Mouse (Mus musculus): Measurements from ENCODE around the gene Nemp1. TPM values are rescaled to one million over a fixed set of nuclear protein-coding genes. Genes with fewer than 3 reads are reported as not detected.
A peak's percentile ranks its signal among the peaks of the same experiment; 100 is the strongest.

The Nemp1 gene
- polyA plus RNA-seq, 1 experiment from 2014 or later = 8.3 TPM

- H3K4me2 ChIP-seq (ENCODE audit: low read depth, low read length) = peak overlapping the region; percentile 75
- peaks cover 48% of the 10 kb centered on the region for H3K4me1 ChIP-seq (ENCODE audit: control insufficient read depth, insufficient read depth, low read length)
- H3K27ac ChIP-seq (ENCODE audit: low read length) = peak overlapping the region; percentile 89
- peak overlapping the region; percentile 68 for H3K9ac ChIP-seq (ENCODE audit: low read length)
- no peaks in the 10 kb centered on the region for H3K27me3 ChIP-seq (ENCODE audit: control insufficient read depth, insufficient read depth, low read length)
- no peak for ATAC-seq (replicated peaks; ENCODE audit: extremely low read depth, insufficient read depth, low FRiP score)
- no peaks in the 10 kb centered on the region for H3K9me3 ChIP-seq (replicated peaks; ENCODE audit: control insufficient read depth, low read length)
- peak overlapping the region; percentile 44 for H3K4me3 ChIP-seq (ENCODE audit: low read length)
- 25% methylated on average over 14 of the region's 14 CpGs for WGBS
- peaks cover 18% of the 10 kb centered on the region for H3K36me3 ChIP-seq (ENCODE audit: control insufficient read depth, insufficient read depth)
Measured at GRCm38 (mm10) chr10:127661291-127661914, 5.3 kb upstream of the Nemp1 start.

DNA sequence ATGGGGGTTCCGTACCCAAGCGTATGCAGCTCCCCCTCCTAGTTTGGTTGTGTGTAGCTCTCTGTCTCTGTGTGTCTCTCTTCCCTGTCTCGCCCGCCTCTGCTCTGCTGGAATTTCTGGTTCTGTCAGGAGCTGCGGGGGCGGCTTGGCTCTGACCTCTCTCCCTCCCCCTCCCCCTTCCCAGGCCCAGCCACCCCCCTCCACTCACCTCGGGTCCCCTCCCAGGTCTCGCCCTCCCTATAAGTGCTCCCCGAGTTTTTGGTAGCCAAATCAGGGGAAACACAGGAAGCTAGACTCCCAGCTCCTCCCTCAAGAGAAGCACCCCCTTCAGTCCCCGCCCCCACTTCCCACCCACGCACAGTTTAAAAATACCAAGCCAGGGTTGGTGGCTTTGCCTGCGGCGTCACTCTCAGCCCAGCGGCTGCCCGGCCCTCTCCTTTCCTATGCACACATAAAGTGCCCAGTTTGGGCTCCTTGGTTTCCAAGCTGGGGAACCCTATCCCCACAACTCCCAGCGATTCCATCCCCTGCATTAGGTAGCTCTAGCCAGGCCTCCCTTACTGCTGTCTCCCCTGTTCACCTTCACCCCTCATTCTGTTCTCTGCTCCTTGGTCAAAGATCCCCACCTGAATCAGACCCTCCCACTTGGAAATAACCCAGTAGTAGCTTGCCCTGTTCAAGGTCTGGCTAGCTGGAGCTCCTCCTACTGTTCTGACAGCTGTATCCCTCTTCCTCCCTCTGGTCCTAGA, 4.6 kb upstream of the Nemp1 start:
- Histone ChIP-seq H3K4me1 (ENCODE audit: control insufficient read depth, insufficient read depth, low read length) (peaks cover 48% of the 10 kb centered on the region), H3K9ac (ENCODE audit: low read length) (peak overlapping the region; percentile 68), H3K36me3 (ENCODE audit: control insufficient read depth, insufficient read depth) (peaks cover 18% of the 10 kb centered on the region), H3K4me2 (ENCODE audit: low read depth, low read length) (peak overlapping the region; percentile 75), H3K4me3 (ENCODE audit: low read length) (peak overlapping the region; percentile 44), H3K27ac (ENCODE audit: low read length) (peak overlapping the region; percentile 89), H3K9me3 (replicated peaks; ENCODE audit: control insufficient read depth, low read length) (no peaks in the 10 kb centered on the region), H3K27me3 (ENCODE audit: control insufficient read depth, insufficient read depth, low read length) (no peaks in the 10 kb centered on the region)
- ATAC-seq (replicated peaks; ENCODE audit: extremely low read depth, insufficient read depth, low FRiP score) = peak; percentile 45
- WGBS = 2% methylated on average over 16 of the region's 16 CpGs

GRCm38 (mm10) chr10:127662666-127663253, 3.9 kb upstream of the Nemp1 start:
- Histone ChIP-seq H3K4me1 (ENCODE audit: control insufficient read depth, insufficient read depth, low read length) (peaks cover 48% of the 10 kb centered on the region), H3K4me2 (ENCODE audit: low read depth, low read length) (peak overlapping the region; percentile 75), H3K9ac (ENCODE audit: low read length) (peak overlapping the region; percentile 68), H3K27ac (ENCODE audit: low read length) (peak overlapping the region; percentile 89), H3K27me3 (ENCODE audit: control insufficient read depth, insufficient read depth, low read length) (no peaks in the 10 kb centered on the region), H3K36me3 (ENCODE audit: control insufficient read depth, insufficient read depth) (peaks cover 18% of the 10 kb centered on the region), H3K9me3 (replicated peaks; ENCODE audit: control insufficient read depth, low read length) (no peaks in the 10 kb centered on the region), H3K4me3 (ENCODE audit: low read length) (peak overlapping the region; percentile 44)
- WGBS = 41% methylated on average over 19 of the region's 19 CpGs
- ATAC-seq (replicated peaks; ENCODE audit: extremely low read depth, insufficient read depth, low FRiP score) = no peak

GRCm38 (mm10) chr10:127663590-127663989, 3.1 kb upstream of the Nemp1 start:
- WGBS = 32% methylated on average over 5 of the region's 5 CpGs
- Histone ChIP-seq H3K9me3 (replicated peaks; ENCODE audit: control insufficient read depth, low read length) (no peaks in the 10 kb centered on the region), H3K4me1 (ENCODE audit: control insufficient read depth, insufficient read depth, low read length) (peaks cover 54% of the 10 kb centered on the region), H3K27me3 (ENCODE audit: control insufficient read depth, insufficient read depth, low read length) (no peaks in the 10 kb centered on the region), H3K27ac (ENCODE audit: low read length) (no peak overlapping the region), H3K36me3 (ENCODE audit: control insufficient read depth, insufficient read depth) (peaks cover 18% of the 10 kb centered on the region), H3K4me3 (ENCODE audit: low read length) (no peak overlapping the region), H3K9ac (ENCODE audit: low read length) (no peak overlapping the region), H3K4me2 (ENCODE audit: low read depth, low read length) (no peak overlapping the region)
- ATAC-seq (replicated peaks; ENCODE audit: extremely low read depth, insufficient read depth, low FRiP score) = no peak

DNA sequence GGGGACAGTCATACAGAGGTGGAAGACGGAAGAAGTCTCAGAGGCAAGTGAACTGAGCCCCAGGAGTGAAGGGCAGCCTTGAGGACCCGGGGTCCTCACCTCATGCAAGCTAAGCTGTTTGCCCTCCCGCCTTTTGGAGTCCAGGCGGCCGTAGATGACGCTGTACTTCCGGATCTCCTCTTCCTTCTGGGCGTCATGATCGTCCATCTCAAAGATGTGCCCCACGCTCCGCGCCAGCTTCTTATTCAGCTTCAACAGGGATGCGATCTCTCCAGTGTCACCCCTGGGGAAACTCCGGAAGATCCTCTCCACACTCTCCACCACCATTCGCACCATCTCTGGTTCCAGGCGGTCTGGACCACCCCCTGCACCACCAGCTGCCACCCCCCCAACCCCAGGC, 2.5 kb upstream of the Nemp1 start:
- peak overlapping the region; percentile 90 for H3K4me2 ChIP-seq (ENCODE audit: low read depth, low read length)
- ATAC-seq (replicated peaks; ENCODE audit: extremely low read depth, insufficient read depth, low FRiP score) = no peak
- no peak overlapping the region for H3K27ac ChIP-seq (ENCODE audit: low read length)
- peaks cover 59% of the 10 kb centered on the region for H3K4me1 ChIP-seq (ENCODE audit: control insufficient read depth, insufficient read depth, low read length)
- WGBS = 46% methylated on average over 16 of the region's 16 CpGs
- no peak overlapping the region for H3K9ac ChIP-seq (ENCODE audit: low read length)
- H3K4me3 ChIP-seq (ENCODE audit: low read length) = no peak overlapping the region; the same call in 1 of the 2 replicates
- peaks cover 18% of the 10 kb centered on the region for H3K36me3 ChIP-seq (ENCODE audit: control insufficient read depth, insufficient read depth)
- no peaks in the 10 kb centered on the region for H3K27me3 ChIP-seq (ENCODE audit: control insufficient read depth, insufficient read depth, low read length)
- H3K9me3 ChIP-seq (replicated peaks; ENCODE audit: control insufficient read depth, low read length) = no peaks in the 10 kb centered on the region

- Histone ChIP-seq H3K9ac (ENCODE audit: low read length) (peak overlapping the region; percentile 93), H3K27ac (ENCODE audit: low read length) (no peak overlapping the region), H3K36me3 (ENCODE audit: control insufficient read depth, insufficient read depth) (peaks cover 17% of the 10 kb centered on the region), H3K4me1 (ENCODE audit: control insufficient read depth, insufficient read depth, low read length) (peaks cover 67% of the 10 kb centered on the region), H3K9me3 (replicated peaks; ENCODE audit: control insufficient read depth, low read length) (no peaks in the 10 kb centered on the region), H3K4me3 (ENCODE audit: low read length) (peak overlapping the region; percentile 82), H3K4me2 (ENCODE audit: low read depth, low read length) (peak overlapping the region; percentile 90), H3K27me3 (ENCODE audit: control insufficient read depth, insufficient read depth, low read length) (no peaks in the 10 kb centered on the region)
- ATAC-seq (replicated peaks; ENCODE audit: extremely low read depth, insufficient read depth, low FRiP score) = no peak
- WGBS = 50% methylated on average over 13 of the region's 13 CpGs
Measured at GRCm38 (mm10) chr10:127664891-127665290, 1.8 kb upstream of the Nemp1 start.

DNA sequence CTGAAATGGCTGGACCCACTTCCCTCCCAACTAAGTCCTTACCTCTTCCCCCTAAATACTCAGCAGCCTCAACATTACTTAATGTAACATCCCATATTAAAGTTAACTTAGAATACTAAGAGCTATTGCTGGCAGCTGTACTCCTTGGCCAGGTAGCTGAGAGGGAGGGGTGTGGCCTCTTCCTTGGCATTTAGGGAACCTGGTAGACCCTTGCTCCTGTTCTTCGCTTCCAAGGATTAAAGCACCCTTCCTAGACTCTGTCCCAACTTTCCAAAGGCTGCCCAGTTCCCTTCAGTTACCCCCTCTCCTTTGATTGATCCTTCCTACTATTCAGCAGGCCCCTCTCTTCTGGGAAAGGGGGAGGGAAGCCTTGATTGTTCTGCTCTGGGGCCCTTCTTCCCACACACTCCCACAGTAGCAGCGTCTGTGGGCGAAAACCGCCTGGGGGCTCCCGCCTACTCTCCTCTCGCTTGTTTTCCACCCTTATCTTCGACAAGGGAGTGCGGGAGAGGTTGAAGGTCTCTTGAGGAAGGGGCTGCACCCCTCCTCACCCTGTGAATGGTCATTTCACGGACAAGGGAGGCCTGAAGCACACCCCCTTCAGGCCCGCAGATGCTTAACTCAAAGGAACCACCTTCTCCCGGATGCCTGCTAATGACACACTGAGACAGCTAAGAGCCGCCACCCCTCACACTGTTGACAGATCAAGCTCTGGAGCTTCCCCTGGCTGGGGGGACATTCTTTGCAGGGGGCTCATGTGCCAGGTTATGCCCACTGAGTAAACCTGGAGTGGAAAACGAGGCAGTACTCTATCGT, 1.1 kb upstream of the Nemp1 start:
- Histone ChIP-seq H3K9me3 (replicated peaks; ENCODE audit: control insufficient read depth, low read length) (no peaks in the 10 kb centered on the region), H3K27ac (ENCODE audit: low read length) (peak overlapping the region; percentile 99), H3K4me2 (ENCODE audit: low read depth, low read length) (peak overlapping the region; percentile 90), H3K4me3 (ENCODE audit: low read length) (peak overlapping the region; percentile 82), H3K4me1 (ENCODE audit: control insufficient read depth, insufficient read depth, low read length) (peaks cover 67% of the 10 kb centered on the region), H3K36me3 (ENCODE audit: control insufficient read depth, insufficient read depth) (peaks cover 10% of the 10 kb centered on the region), H3K27me3 (ENCODE audit: control insufficient read depth, insufficient read depth, low read length) (no peaks in the 10 kb centered on the region), H3K9ac (ENCODE audit: low read length) (peak overlapping the region; percentile 93)
- no peak for ATAC-seq (replicated peaks; ENCODE audit: extremely low read depth, insufficient read depth, low FRiP score)
- 8% methylated on average over 14 of the region's 14 CpGs for WGBS

GRCm38 (mm10) chr10:127667269-127668092, 780 bp downstream of the Nemp1 start:
- H3K4me3 ChIP-seq (ENCODE audit: low read length) = peak overlapping the region; percentile 82
- 2% methylated on average over 34 of the region's 35 CpGs for WGBS
- peak overlapping the region; percentile 90 for H3K4me2 ChIP-seq (ENCODE audit: low read depth, low read length)
- peaks cover 51% of the 10 kb centered on the region for H3K4me1 ChIP-seq (ENCODE audit: control insufficient read depth, insufficient read depth, low read length)
- H3K27ac ChIP-seq (ENCODE audit: low read length) = peak overlapping the region; percentile 99
- H3K9ac ChIP-seq (ENCODE audit: low read length) = peak overlapping the region; percentile 93
- peaks cover 5% of the 10 kb centered on the region; the same call in 1 of the 2 replicates for H3K36me3 ChIP-seq (ENCODE audit: control insufficient read depth, insufficient read depth)
- peak; percentile 70 for ATAC-seq (replicated peaks; ENCODE audit: extremely low read depth, insufficient read depth, low FRiP score)
- H3K27me3 ChIP-seq (ENCODE audit: control insufficient read depth, insufficient read depth, low read length) = no peaks in the 10 kb centered on the region
- no peaks in the 10 kb centered on the region for H3K9me3 ChIP-seq (replicated peaks; ENCODE audit: control insufficient read depth, low read length)

Data from heart, embryonic 16.5 days (tissue).